Mouse (Mus musculus) midbrain, embryonic 10.5 days (tissue): ENCODE results near the gene Dennd2a. TPM values are rescaled to one million over a fixed set of nuclear protein-coding genes. Genes with fewer than 3 reads are reported as not detected.
"Not testable (repeated sequence)": the region's sequence is repeated elsewhere in the genome, so short reads cannot be mapped to it uniquely, and the experiment has no call there.

Experiments
- DNase-seq: peaks from one replicate; pipeline ENCODE4 v3.0.0-alpha.2; 2017; ENCODE audit warnings: low spot score
- H3K27ac ChIP-seq: fragments of 300-500 bp; sonication (generic); replicated peaks from 2 replicates; pipeline ENCODE4 v1.5.1; 2016; ENCODE audit warnings: mild to moderate bottlenecking
- H3K27me3 ChIP-seq: fragments of 300-500 bp; sonication (generic); 2 replicates; pipeline ENCODE4 v1.6.1; 2016; ENCODE audit warnings: low read depth, mild to moderate bottlenecking; ENCODE audit not compliant: poor library complexity, severe bottlenecking
- H3K36me3 ChIP-seq: fragments of 300-500 bp; sonication (generic); 2 replicates; pipeline ENCODE4 v1.6.1; 2016; ENCODE audit warnings: mild to moderate bottlenecking, moderate library complexity
- H3K4me1 ChIP-seq: fragments of 300-500 bp; sonication (generic); 2 replicates; pipeline ENCODE4 v1.6.1; 2016
- H3K4me3 ChIP-seq: fragments of 300-500 bp; sonication (generic); 2 replicates; pipeline ENCODE4 v1.5.1; 2016; ENCODE audit warnings: mild to moderate bottlenecking, moderate library complexity
- H3K9me3 ChIP-seq: fragments of 300-500 bp; sonication (generic); replicated peaks from 2 replicates; pipeline ENCODE4 v1.6.1; 2016; ENCODE audit warnings: mild to moderate bottlenecking
- WGBS: fragments of 180-500 bp; shearing (Covaris S2); methylation state at CpG from one replicate; pipeline ENCODE4 v1.1.7; 2016; 5-methylcytosine and 5-hydroxymethylcytosine counted together
- polyA plus RNA-seq: library from polyadenylated mRNA; unstranded; fragments of >200 nt; fragmentation: Nextera tagmentation; extraction: Ambion mirVana; gene quantifications from 2 replicates; pipeline ENCODE4 v1.2.1, GENCODE M21; 2016

Dennd2a gene
- polyA plus RNA-seq, 1 experiment from 2014 or later, result 42.3 TPM

GRCm38 (mm10) chr6:39451033-39451432 is 106.6 kb downstream of the Dennd2a start:
- Histone ChIP-seq H3K27me3 (no peaks in the 10 kb centered on the region), H3K4me3 (no peak overlapping the region), H3K4me1 (peaks cover 28% of the 10 kb centered on the region), H3K27ac (no peak overlapping the region), H3K9me3 (no peaks in the 10 kb centered on the region), H3K36me3 (no peaks in the 10 kb centered on the region)
- DNase-seq, result no peak
- WGBS, result 85% methylated on average over 3 of the region's 3 CpGs

GRCm38 (mm10) chr6:39450580-39450979 is 107.1 kb downstream of the Dennd2a start:
- Histone ChIP-seq H3K4me1 (peaks cover 32% of the 10 kb centered on the region), H3K36me3 (no peaks in the 10 kb centered on the region), H3K27me3 (no peaks in the 10 kb centered on the region), H3K9me3 (no peaks in the 10 kb centered on the region), H3K27ac (no peak overlapping the region), H3K4me3 (no peak overlapping the region)
- WGBS, result 95% methylated on average over 4 of the region's 4 CpGs
- no peak for DNase-seq

GRCm38 (mm10) chr6:39447429-39448185 is 110.1 kb downstream of the Dennd2a start:
- Histone ChIP-seq H3K4me1 (peaks cover 34% of the 10 kb centered on the region), H3K27ac (no peak overlapping the region), H3K36me3 (no peaks in the 10 kb centered on the region), H3K4me3 (no peak overlapping the region), H3K27me3 (no peaks in the 10 kb centered on the region), H3K9me3 (no peaks in the 10 kb centered on the region)
- 62% methylated on average over 4 of the region's 4 CpGs for WGBS
- no peak for DNase-seq

- H3K4me1 ChIP-seq, result peaks cover 34% of the 10 kb centered on the region
- peak overlapping the region; percentile 36 for H3K4me3 ChIP-seq
- DNase-seq, result peak; percentile 58
- peak overlapping the region; percentile 70 for H3K27ac ChIP-seq
- no peaks in the 10 kb centered on the region for H3K27me3 ChIP-seq
- H3K36me3 ChIP-seq, result no peaks in the 10 kb centered on the region
- no peaks in the 10 kb centered on the region for H3K9me3 ChIP-seq
- WGBS, result 4% methylated on average over 19 of the region's 19 CpGs
These were observed 111.7 kb downstream of the Dennd2a start for GRCm38 (mm10) chr6:39445801-39446572.

- H3K36me3 ChIP-seq, result no peaks in the 10 kb centered on the region
- H3K4me3 ChIP-seq, result no peak overlapping the region
- H3K9me3 ChIP-seq, result no peaks in the 10 kb centered on the region
- no peaks in the 10 kb centered on the region for H3K27me3 ChIP-seq
- H3K4me1 ChIP-seq, result peaks cover 18% of the 10 kb centered on the region
- no peak for DNase-seq
- no peak overlapping the region for H3K27ac ChIP-seq
These were observed 114.8 kb downstream of the Dennd2a start for GRCm38 (mm10) chr6:39442786-39443287.

- Histone ChIP-seq H3K4me1 (peaks cover 10% of the 10 kb centered on the region), H3K9me3 (no peaks in the 10 kb centered on the region), H3K4me3 (no peak overlapping the region), H3K27ac (no peak overlapping the region), H3K36me3 (no peaks in the 10 kb centered on the region), H3K27me3 (no peaks in the 10 kb centered on the region)
- DNase-seq, result no peak
These were observed 117.5 kb downstream of the Dennd2a start for GRCm38 (mm10) chr6:39440207-39440606.

GRCm38 (mm10) chr6:39437519-39437918 is 120.1 kb downstream of the Dennd2a start:
- H3K27me3 ChIP-seq, H3K4me3 ChIP-seq, H3K36me3 ChIP-seq, H3K9me3 ChIP-seq, H3K27ac ChIP-seq, DNase-seq: not testable (repeated sequence)
- 91% methylated on average over 6 of the region's 6 CpGs for WGBS
- H3K4me1 ChIP-seq, result peaks cover 21% of the 10 kb centered on the region

GRCm38 (mm10) chr6:39435875-39436274 is 121.8 kb downstream of the Dennd2a start:
- no peaks in the 10 kb centered on the region for H3K27me3 ChIP-seq
- no peak overlapping the region for H3K4me3 ChIP-seq
- no peaks in the 10 kb centered on the region for H3K36me3 ChIP-seq
- 87% methylated on average over 5 of the region's 5 CpGs for WGBS
- no peaks in the 10 kb centered on the region for H3K9me3 ChIP-seq
- no peak for DNase-seq
- H3K27ac ChIP-seq, result peak overlapping the region; percentile 76
- H3K4me1 ChIP-seq, result peaks cover 21% of the 10 kb centered on the region

- Histone ChIP-seq H3K27me3 (no peaks in the 10 kb centered on the region), H3K4me1 (peaks cover 21% of the 10 kb centered on the region), H3K4me3 (no peak overlapping the region), H3K9me3 (no peaks in the 10 kb centered on the region), H3K36me3 (no peaks in the 10 kb centered on the region), H3K27ac (peak overlapping the region; percentile 67)
- 28% methylated on average over 2 of the region's 2 CpGs for WGBS
- DNase-seq, result peak; percentile 70
These were observed 122.7 kb downstream of the Dennd2a start for GRCm38 (mm10) chr6:39434886-39435492.

- Histone ChIP-seq H3K36me3 (no peaks in the 10 kb centered on the region), H3K4me3 (no peak overlapping the region), H3K27me3 (no peaks in the 10 kb centered on the region), H3K4me1 (peaks cover 21% of the 10 kb centered on the region), H3K9me3 (no peaks in the 10 kb centered on the region), H3K27ac (peak overlapping the region; percentile 67)
- no peak for DNase-seq
- WGBS, result 88% methylated on average over 2 of the region's 2 CpGs
These were observed 123.4 kb downstream of the Dennd2a start for GRCm38 (mm10) chr6:39434111-39434885.

GRCm38 (mm10) chr6:39433701-39434100 is 124.0 kb downstream of the Dennd2a start:
- Histone ChIP-seq H3K9me3 (no peaks in the 10 kb centered on the region), H3K4me1 (peaks cover 21% of the 10 kb centered on the region), H3K27me3 (no peaks in the 10 kb centered on the region), H3K4me3 (no peak overlapping the region), H3K36me3 (no peaks in the 10 kb centered on the region), H3K27ac (peak overlapping the region; percentile 67)
- DNase-seq, result no peak

GRCm38 (mm10) chr6:39433174-39433573 is 124.5 kb downstream of the Dennd2a start:
- no peak for DNase-seq
- Histone ChIP-seq H3K4me3 (no peak overlapping the region), H3K27ac (peak overlapping the region; percentile 67; the same call in 1 of the 2 replicates), H3K4me1 (peaks cover 21% of the 10 kb centered on the region), H3K9me3 (no peaks in the 10 kb centered on the region), H3K27me3 (no peaks in the 10 kb centered on the region), H3K36me3 (no peaks in the 10 kb centered on the region)
- WGBS, result 88% methylated on average over 4 of the region's 4 CpGs
